Mouse (Mus musculus) B cell, adult 62 days (primary cell): ENCODE data around the gene Arhgef1. TPM values are rescaled to one million over a fixed set of nuclear protein-coding genes. Genes with fewer than 3 reads are reported as not detected.

Experiments
- total RNA-seq: library from RNA; stranded (reverse); gene quantifications from 4 replicates; pipeline ENCODE4 v1.2.4, GENCODE M21; 2023

Gene Arhgef1
- 1,204 to 1,300 TPM (median 1,213 TPM) in 4 replicates for total RNA-seq

DNA sequence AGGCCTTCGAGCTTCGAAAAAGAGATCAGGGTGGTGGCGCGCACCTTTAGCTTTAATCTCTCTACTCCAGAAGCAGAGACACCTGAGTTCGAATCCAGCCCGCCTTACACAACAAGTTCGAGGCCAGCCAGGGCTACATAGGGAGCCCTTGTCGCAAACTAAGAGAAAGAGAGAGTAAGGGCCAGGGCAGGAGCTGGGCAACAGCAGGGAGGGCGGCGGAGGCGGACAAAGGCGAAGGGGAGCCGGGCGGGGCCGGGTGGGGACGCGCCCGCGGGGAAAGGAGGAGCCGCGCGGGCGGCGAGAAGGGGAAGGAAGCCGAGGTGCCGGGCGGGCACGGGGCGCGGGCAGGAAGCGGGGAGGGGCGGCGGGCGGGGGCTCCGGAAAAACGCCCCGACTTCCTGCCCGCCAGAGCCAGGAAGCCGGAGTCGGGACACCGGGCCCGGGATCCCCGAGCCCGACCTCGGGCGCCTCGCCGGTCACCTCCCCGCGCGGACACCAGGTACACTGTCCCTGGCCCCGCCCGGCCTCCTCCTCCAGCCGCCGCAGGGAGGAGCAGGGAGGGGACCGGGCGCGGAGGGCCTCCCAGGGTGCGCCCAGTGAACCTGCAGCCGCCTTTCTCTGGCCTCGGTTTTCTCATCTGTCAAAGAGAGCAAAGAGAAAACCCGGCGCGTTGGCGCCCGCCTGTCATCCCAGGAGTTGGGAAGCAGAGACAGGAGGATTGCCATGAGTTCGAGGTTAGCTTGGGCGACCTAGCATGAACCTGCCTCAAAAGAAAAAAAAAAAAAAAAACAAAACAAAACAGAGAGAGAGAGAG lies at the start of gene Arhgef1:
TSS of gene Arhgef1 (plus strand) at position 283 of the 814 bp plus-strand sequence.

GRCm38 (mm10) chr7:24861913-24862312 lies 40.8 kb upstream of the Arhgef1 start, which contains the start of gene Gm9844:
TSS of gene Gm9844 (plus strand) at chr7:24862213.

DNA sequence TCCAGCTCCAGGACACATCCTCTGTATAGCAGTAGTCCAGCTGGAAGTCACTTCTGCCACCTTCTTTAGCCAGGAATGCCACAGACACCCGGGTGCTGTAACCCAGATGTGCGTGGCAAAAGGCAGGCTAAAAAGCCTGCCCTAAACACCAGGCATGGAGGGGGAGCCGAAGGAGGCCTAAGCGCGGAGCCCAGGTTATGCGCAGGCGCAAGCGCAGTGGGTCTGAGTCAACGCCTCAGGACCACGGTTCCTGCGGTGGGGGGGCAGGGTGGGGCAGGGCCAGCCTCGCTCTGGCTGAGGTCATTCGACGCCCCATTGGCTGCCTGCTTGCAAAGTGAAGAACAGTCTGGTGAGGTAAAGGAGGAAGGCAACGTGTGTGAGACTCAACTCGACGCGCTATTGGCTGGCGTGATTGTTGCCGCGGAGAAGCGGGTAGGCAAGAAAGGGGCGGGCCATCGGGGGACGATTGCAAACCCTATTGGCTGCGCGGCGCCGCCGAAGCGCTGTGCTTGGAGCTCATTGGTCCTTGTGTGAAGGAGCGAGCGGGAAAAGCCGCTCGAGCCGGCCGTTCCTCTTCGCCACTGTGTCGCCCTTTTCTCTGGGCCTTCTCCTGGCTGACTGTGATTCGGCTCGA lies 33.1 kb upstream of the Arhgef1 start, which contains the start of the genes Lypd4 and Dmrtc2:
TSS of gene Lypd4 (minus strand) at position 410 of the 634 bp plus-strand sequence.
TSS of gene Dmrtc2 (plus strand) at position 526 of the 634 bp plus-strand sequence.

GRCm38 (mm10) chr7:24883896-24884692 lies 18.6 kb upstream of the Arhgef1 start, which contains the start of gene Rps19:
TSS of gene Rps19 (plus strand) at chr7:24884371.

GRCm38 (mm10) chr7:24897224-24897623 lies 5.5 kb upstream of the Arhgef1 start, which contains the start of gene Cd79a:
TSS of gene Cd79a (plus strand) at chr7:24897381.

DNA sequence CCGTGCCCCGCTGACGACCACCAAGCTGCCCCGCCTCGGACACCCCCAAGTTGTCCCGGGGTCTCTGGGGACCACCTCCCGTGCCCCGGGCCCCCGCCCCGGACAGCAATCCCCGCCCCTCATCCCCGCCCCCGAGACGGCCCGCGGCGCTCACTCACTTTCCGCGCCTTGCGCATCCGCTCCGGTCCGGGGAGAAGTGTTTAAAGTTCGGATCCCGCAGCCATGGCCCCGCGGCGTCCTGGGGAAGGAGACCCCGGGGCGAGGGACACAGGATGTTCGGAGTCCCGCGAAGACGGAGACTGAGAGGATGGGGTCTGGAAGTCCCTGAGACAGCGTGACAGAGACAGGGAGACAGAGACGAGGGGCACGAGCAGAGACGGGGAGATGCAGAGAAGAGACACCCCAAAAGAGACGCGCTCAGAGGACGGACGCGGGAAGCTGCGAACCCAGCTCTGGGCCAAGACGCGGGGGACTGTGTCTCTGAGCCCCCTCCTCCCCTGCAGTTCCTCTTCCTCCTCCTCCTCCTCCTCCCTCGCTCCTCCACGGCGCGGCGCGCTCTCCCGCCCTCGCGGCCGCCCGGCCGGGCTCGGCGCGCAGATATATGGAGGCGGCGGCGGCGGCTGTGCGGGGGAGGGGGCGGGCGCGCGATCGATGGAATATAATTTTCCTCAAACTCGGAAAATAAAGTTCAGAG lies 41.7 kb downstream of the Arhgef1 start, which contains the start of gene Gm4881:
TSS of gene Gm4881 (minus strand) at position 238 of the 694 bp plus-strand sequence.

DNA sequence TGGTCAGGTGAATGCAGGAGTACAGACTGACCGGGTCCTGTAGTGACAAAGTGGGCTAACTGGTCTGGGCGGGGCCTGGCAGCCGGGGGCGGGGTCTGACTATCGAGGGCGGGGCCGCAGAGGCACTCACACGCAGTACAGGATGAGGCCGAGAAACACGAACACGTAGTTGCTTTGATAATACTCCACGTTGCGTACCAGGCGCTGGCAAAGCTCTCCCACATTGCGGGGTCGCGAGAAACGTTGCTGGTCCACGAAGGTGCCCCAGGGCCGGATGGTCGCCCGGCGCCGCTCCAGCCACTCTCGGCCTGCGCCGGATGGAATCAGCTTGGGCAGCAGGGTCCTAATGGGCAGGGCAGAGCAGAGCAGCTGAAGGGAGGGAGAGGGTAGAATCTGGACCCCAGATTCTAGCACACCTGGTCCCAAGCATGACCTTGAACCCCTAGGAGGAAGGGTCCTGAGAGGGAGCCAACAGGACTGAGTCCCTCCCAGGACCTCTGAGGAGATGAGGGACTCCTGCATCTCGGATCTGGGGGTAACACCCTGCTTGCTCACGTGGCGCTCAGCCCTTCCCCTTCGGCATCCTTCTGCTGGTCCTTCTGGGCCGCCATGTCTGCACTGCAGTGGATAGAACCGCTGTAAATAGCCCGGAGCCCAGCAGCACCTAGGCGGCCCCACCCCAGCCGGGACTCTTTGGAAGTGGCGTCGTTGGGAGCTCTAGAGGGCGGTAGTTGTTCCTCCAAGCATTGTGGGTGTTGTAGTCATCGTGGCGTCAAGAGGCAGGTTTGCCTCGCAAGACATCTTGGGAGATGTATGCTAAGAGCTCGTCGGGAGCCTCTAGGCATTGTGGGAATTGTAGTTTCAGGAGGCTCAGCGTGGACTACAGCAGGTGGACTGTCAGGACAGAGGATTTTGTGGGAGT lies 69.5 kb downstream of the Arhgef1 start, which contains the start of gene Rabac1:
TSS of gene Rabac1 (minus strand) at position 783 of the 922 bp plus-strand sequence.

Other genes starting within 250 kb of the Arhgef1 start
- gene Tex101, start 226.2 kb upstream of the Arhgef1 start, total RNA-seq, result not detected in 4 replicates
- gene BC049730, start 193.7 kb upstream of the Arhgef1 start, total RNA-seq, result not detected in 4 replicates
- not detected in 4 replicates for gene Gm4763, start 176.0 kb upstream of the Arhgef1 start, total RNA-seq
- gene Cd177, start 142.6 kb upstream of the Arhgef1 start, total RNA-seq, result 0.19 to 0.55 TPM (median 0.33 TPM) in 3 of 4 replicates, not detected in the other
- not detected in 4 replicates for gene Ceacam10, start 125.7 kb upstream of the Arhgef1 start, total RNA-seq
- 2.1 to 3.0 TPM in 2 of 4 replicates, not detected in the others for gene Gm9844, start 40.7 kb upstream of the Arhgef1 start, total RNA-seq
- not detected in 4 replicates for gene Lypd4, start 33.0 kb upstream of the Arhgef1 start, total RNA-seq
- not detected in 4 replicates for gene Dmrtc2, start 32.9 kb upstream of the Arhgef1 start, total RNA-seq
- 2,598 to 2,748 TPM (median 2,653 TPM) in 4 replicates for gene Rps19, start 18.5 kb upstream of the Arhgef1 start, total RNA-seq
- gene Cd79a, start 5.5 kb upstream of the Arhgef1 start, total RNA-seq, result 1,659 to 1,744 TPM (median 1,696 TPM) in 4 replicates
- not detected in 4 replicates for gene Gm4881, start 41.6 kb downstream of the Arhgef1 start, total RNA-seq
- gene Rabac1, start 69.8 kb downstream of the Arhgef1 start, total RNA-seq, result 169 to 194 TPM (median 186 TPM) in 4 replicates
- 0.39 to 0.54 TPM (median 0.50 TPM) in 3 of 4 replicates, not detected in the other for gene Atp1a3, start 103.0 kb downstream of the Arhgef1 start, total RNA-seq
- 1.8 to 4.9 TPM (median 3.5 TPM) in 4 replicates for gene Grik5, start 169.4 kb downstream of the Arhgef1 start, total RNA-seq
- 11.8 to 16.2 TPM (median 13.1 TPM) in 4 replicates for gene Zfp574, start 169.7 kb downstream of the Arhgef1 start, total RNA-seq